Mouse (Mus musculus) hindbrain, embryonic 16.5 days (tissue): ENCODE measurements around the gene Cnga4. TPM values are rescaled to one million over a fixed set of nuclear protein-coding genes. Genes with fewer than 3 reads are reported as not detected.
"Not testable (repeated sequence)": the region's sequence is repeated elsewhere in the genome, so short reads cannot be mapped to it uniquely, and the experiment has no call there.

ENCODE experiments used
- ATAC-seq: fragments of 200-750 bp; cut with Nextera tagmentation; 2 replicates; pipeline ENCODE4 v1.8.0; 2017; ENCODE audit warnings: moderate TSS enrichment, moderate library complexity
- H3K27ac ChIP-seq: fragments of 300-500 bp; sonication (generic); 2 replicates; pipeline ENCODE4 v1.5.1; 2014; ENCODE audit warnings: low read depth, mild to moderate bottlenecking, control low read depth, low read length, moderate library complexity
- H3K27me3 ChIP-seq: fragments of 300-500 bp; sonication (generic); replicated peaks from 2 replicates; pipeline ENCODE4 v1.6.1; 2014; ENCODE audit warnings: low read length; ENCODE audit not compliant: control insufficient read depth, insufficient read depth
- H3K36me3 ChIP-seq: fragments of 300-500 bp; sonication (generic); 2 replicates; pipeline ENCODE4 v1.6.1; 2014; ENCODE audit warnings: mild to moderate bottlenecking, low read length, moderate library complexity, mixed read lengths; ENCODE audit not compliant: control insufficient read depth, insufficient read depth
- H3K4me1 ChIP-seq: fragments of 300-500 bp; sonication (generic); 2 replicates; pipeline ENCODE4 v1.6.1; 2014; ENCODE audit warnings: low read depth, low read length; ENCODE audit not compliant: control insufficient read depth, insufficient read depth
- H3K4me2 ChIP-seq: fragments of 300-500 bp; sonication (generic); 2 replicates; pipeline ENCODE4 v1.6.1; 2014; ENCODE audit warnings: mild to moderate bottlenecking, low read length, control low read depth, moderate library complexity
- H3K4me3 ChIP-seq: fragments of 300-500 bp; sonication (generic); 2 replicates; pipeline ENCODE4 v1.5.1; 2014; ENCODE audit warnings: mild to moderate bottlenecking, low read length, control low read depth, moderate library complexity
- H3K9ac ChIP-seq: fragments of 300-500 bp; sonication (generic); 2 replicates; pipeline ENCODE4 v1.6.1; 2014; ENCODE audit warnings: low read depth, mild to moderate bottlenecking, control low read depth, low read length, moderate library complexity
- H3K9me3 ChIP-seq: fragments of 300-500 bp; sonication (generic); 2 replicates; pipeline ENCODE4 v1.6.1; 2014; ENCODE audit warnings: mild to moderate bottlenecking, low read length, moderate library complexity; ENCODE audit not compliant: control insufficient read depth
- WGBS: fragments of 180-500 bp; shearing (Covaris S2); extraction: QIAGEN DNeasy Blood & Tissue Kit; methylation state at CpG from one replicate; pipeline ENCODE4 v1.1.7; 2014; 5-methylcytosine and 5-hydroxymethylcytosine counted together
- polyA plus RNA-seq: library from polyadenylated mRNA; unstranded; fragments of >200 nt; fragmentation: Nextera tagmentation; extraction: Ambion mirVana; gene quantifications from 2 replicates; pipeline ENCODE4 v1.2.1, GENCODE M21; 2015

Gene Cnga4
- polyA plus RNA-seq, 1 experiment from 2014 or later: not detected

- H3K4me2 ChIP-seq: no peak overlapping the region
- no peak overlapping the region for H3K4me3 ChIP-seq
- no peaks in the 10 kb centered on the region for H3K36me3 ChIP-seq
- H3K9ac ChIP-seq: no peak overlapping the region
- no peaks in the 10 kb centered on the region for H3K27me3 ChIP-seq
- 79% methylated on average over 1 of the region's 1 CpGs for WGBS
- H3K9me3 ChIP-seq: no peaks in the 10 kb centered on the region
- H3K27ac ChIP-seq: no peak overlapping the region
- H3K4me1 ChIP-seq: no peaks in the 10 kb centered on the region
- ATAC-seq: no peak
Observed at GRCm38 (mm10) chr7:105406322-105406721, 2.0 kb downstream of the Cnga4 start.

- H3K4me1 ChIP-seq, H3K4me2 ChIP-seq, H3K36me3 ChIP-seq, H3K4me3 ChIP-seq, H3K9me3 ChIP-seq, H3K27ac ChIP-seq, H3K27me3 ChIP-seq, H3K9ac ChIP-seq: not testable (repeated sequence)
- 54% methylated on average over 8 of the region's 8 CpGs for WGBS
- ATAC-seq: peak; percentile 30; the same call in 1 of the 2 replicates
Observed at GRCm38 (mm10) chr7:105411874-105412632, 7.7 kb downstream of the Cnga4 start.

- WGBS: 58% methylated on average over 6 of the region's 6 CpGs
- Histone ChIP-seq H3K36me3 (no peaks in the 10 kb centered on the region), H3K27ac (no peak overlapping the region), H3K4me1 (no peaks in the 10 kb centered on the region), H3K4me3 (no peak overlapping the region), H3K27me3 (no peaks in the 10 kb centered on the region), H3K9ac (no peak overlapping the region), H3K4me2 (no peak overlapping the region), H3K9me3 (no peaks in the 10 kb centered on the region)
- ATAC-seq: no peak
Observed at GRCm38 (mm10) chr7:105414385-105414784, 10.0 kb downstream of the Cnga4 start.

GRCm38 (mm10) chr7:105416529-105416928 lies 12.2 kb downstream of the Cnga4 start:
- Histone ChIP-seq H3K36me3 (no peaks in the 10 kb centered on the region), H3K4me1 (no peaks in the 10 kb centered on the region), H3K27ac (no peak overlapping the region), H3K4me3 (no peak overlapping the region), H3K9ac (no peak overlapping the region), H3K9me3 (no peaks in the 10 kb centered on the region), H3K4me2 (no peak overlapping the region), H3K27me3 (no peaks in the 10 kb centered on the region)
- no peak for ATAC-seq
- 92% methylated on average over 7 of the region's 7 CpGs for WGBS

GRCm38 (mm10) chr7:105418106-105418505 lies 13.7 kb downstream of the Cnga4 start:
- Histone ChIP-seq H3K4me2 (no peak overlapping the region), H3K36me3 (no peaks in the 10 kb centered on the region), H3K4me3 (no peak overlapping the region), H3K9me3 (no peaks in the 10 kb centered on the region), H3K27ac (no peak overlapping the region), H3K27me3 (no peaks in the 10 kb centered on the region), H3K9ac (no peak overlapping the region), H3K4me1 (no peaks in the 10 kb centered on the region)
- 70% methylated on average over 5 of the region's 5 CpGs for WGBS
- ATAC-seq: peak; percentile 42; the same call in 1 of the 2 replicates

- H3K27me3 ChIP-seq: no peaks in the 10 kb centered on the region
- no peak overlapping the region for H3K4me2 ChIP-seq
- no peaks in the 10 kb centered on the region for H3K9me3 ChIP-seq
- H3K9ac ChIP-seq: no peak overlapping the region
- ATAC-seq: no peak
- no peak overlapping the region for H3K4me3 ChIP-seq
- H3K4me1 ChIP-seq: no peaks in the 10 kb centered on the region
- H3K27ac ChIP-seq: no peak overlapping the region
- H3K36me3 ChIP-seq: no peaks in the 10 kb centered on the region
- 69% methylated on average over 2 of the region's 2 CpGs for WGBS
Observed at GRCm38 (mm10) chr7:105420903-105421302, 16.5 kb downstream of the Cnga4 start.

GRCm38 (mm10) chr7:105424368-105424767 lies 20.0 kb downstream of the Cnga4 start:
- WGBS: 40% methylated on average over 5 of the region's 5 CpGs
- ATAC-seq: no peak
- H3K4me1 ChIP-seq: no peaks in the 10 kb centered on the region; the same call in 1 of the 2 replicates
- no peaks in the 10 kb centered on the region for H3K9me3 ChIP-seq
- no peaks in the 10 kb centered on the region for H3K36me3 ChIP-seq
- no peak overlapping the region for H3K4me2 ChIP-seq
- H3K9ac ChIP-seq: no peak overlapping the region
- no peak overlapping the region for H3K27ac ChIP-seq
- H3K27me3 ChIP-seq: peaks cover 2% of the 10 kb centered on the region; the same call in 1 of the 2 replicates
- no peak overlapping the region for H3K4me3 ChIP-seq

GRCm38 (mm10) chr7:105425424-105426043 lies 21.2 kb downstream of the Cnga4 start, which contains the start of gene Cckbr:
Gene Cckbr (plus strand): TSS chr7:105425731.
- no peaks in the 10 kb centered on the region; the same call in 1 of the 2 replicates for H3K4me1 ChIP-seq
- H3K36me3 ChIP-seq: no peaks in the 10 kb centered on the region
- no peaks in the 10 kb centered on the region for H3K9me3 ChIP-seq
- peak within 1 kb of the TSS; percentile 72 for H3K9ac ChIP-seq
- peak; percentile 88 for ATAC-seq
- WGBS: 2% methylated on average over 27 of the region's 31 CpGs
- H3K4me3 ChIP-seq: peak within 1 kb of the TSS; percentile 51
- peaks cover 2% of the 10 kb centered on the region; the same call in 1 of the 2 replicates for H3K27me3 ChIP-seq
- H3K27ac ChIP-seq: no peak within 1 kb of the TSS
- peak within 1 kb of the TSS; percentile 77 for H3K4me2 ChIP-seq

- ATAC-seq: peak; percentile 77; the same call in 1 of the 2 replicates
Observed at GRCm38 (mm10) chr7:105426051-105426450, 21.7 kb downstream of the Cnga4 start.

More at GRCm38 (mm10) chr7:105426051-105426450, 21.7 kb downstream of the Cnga4 start:
- WGBS: 2% methylated on average over 8 of the region's 11 CpGs
- peaks cover 2% of the 10 kb centered on the region; the same call in 1 of the 2 replicates for H3K27me3 ChIP-seq
- peak overlapping the region; percentile 77 for H3K4me2 ChIP-seq
- H3K36me3 ChIP-seq: no peaks in the 10 kb centered on the region
- H3K27ac ChIP-seq: no peak overlapping the region
- peak overlapping the region; percentile 72 for H3K9ac ChIP-seq
- H3K4me1 ChIP-seq: no peaks in the 10 kb centered on the region; the same call in 1 of the 2 replicates
- H3K4me3 ChIP-seq: peak overlapping the region; percentile 51
- H3K9me3 ChIP-seq: no peaks in the 10 kb centered on the region
